Mouse (Mus musculus): ENCODE results near the gene Spata16. TPM values are rescaled to one million over a fixed set of nuclear protein-coding genes. Genes with fewer than 3 reads are reported as not detected.

The Spata16 gene
- polyA plus RNA-seq, 1 experiment from 2014 or later: not detected

GRCm38 (mm10) chr3:26921576-26921975 is 284.2 kb downstream of the Spata16 start:
- Histone ChIP-seq H3K9ac (replicated peaks) (no peak overlapping the region), H3K9me3 (no peaks in the 10 kb centered on the region), H3K27ac (no peak overlapping the region), H3K36me3 (no peaks in the 10 kb centered on the region), H3K27me3 (no peaks in the 10 kb centered on the region), H3K4me1 (replicated peaks) (no peaks in the 10 kb centered on the region), H3K4me3 (replicated peaks) (no peak overlapping the region), H3K4me2 (no peak overlapping the region)
- WGBS: 86% methylated on average over 2 of the region's 2 CpGs
- ATAC-seq (ENCODE audit: insufficient number of reproducible peaks, insufficient read depth, low FRiP score, low TSS enrichment, low read depth): no peak

- WGBS: 68% methylated on average over 5 of the region's 5 CpGs
Measured at GRCm38 (mm10) chr3:26923391-26923790, 286.0 kb downstream of the Spata16 start.

GRCm38 (mm10) chr3:26924212-26924611 is 286.8 kb downstream of the Spata16 start:
- Histone ChIP-seq H3K9ac (replicated peaks) (no peak overlapping the region), H3K9me3 (no peaks in the 10 kb centered on the region)
- WGBS: 44% methylated on average over 3 of the region's 3 CpGs

More at GRCm38 (mm10) chr3:26923391-26923790, 286.0 kb downstream of the Spata16 start:
- Histone ChIP-seq H3K27me3 (no peaks in the 10 kb centered on the region), H3K4me1 (replicated peaks) (no peaks in the 10 kb centered on the region), H3K9ac (replicated peaks) (no peak overlapping the region), H3K9me3 (no peaks in the 10 kb centered on the region), H3K27ac (no peak overlapping the region), H3K36me3 (no peaks in the 10 kb centered on the region), H3K4me3 (replicated peaks) (no peak overlapping the region), H3K4me2 (no peak overlapping the region)
- no peak for ATAC-seq (ENCODE audit: insufficient number of reproducible peaks, insufficient read depth, low FRiP score, low TSS enrichment, low read depth)

GRCm38 (mm10) chr3:26933079-26933478 is 295.7 kb downstream of the Spata16 start:
- Histone ChIP-seq H3K9me3 (no peaks in the 10 kb centered on the region), H3K27me3 (no peaks in the 10 kb centered on the region), H3K36me3 (no peaks in the 10 kb centered on the region), H3K4me2 (no peak overlapping the region), H3K9ac (replicated peaks) (no peak overlapping the region), H3K4me3 (replicated peaks) (no peak overlapping the region), H3K27ac (no peak overlapping the region), H3K4me1 (replicated peaks) (0 out of 2 replicates have a peak, but pooled peaks cover 3% of the 10 kb centered on the region)
- 74% methylated on average over 3 of the region's 3 CpGs for WGBS
- no peak for ATAC-seq (ENCODE audit: insufficient number of reproducible peaks, insufficient read depth, low FRiP score, low TSS enrichment, low read depth)

More at GRCm38 (mm10) chr3:26924212-26924611, 286.8 kb downstream of the Spata16 start:
- no peak overlapping the region for H3K27ac ChIP-seq
- no peaks in the 10 kb centered on the region for H3K36me3 ChIP-seq
- no peaks in the 10 kb centered on the region for H3K27me3 ChIP-seq
- no peak overlapping the region for H3K4me3 ChIP-seq (replicated peaks)
- no peak overlapping the region for H3K4me2 ChIP-seq
- no peaks in the 10 kb centered on the region for H3K4me1 ChIP-seq (replicated peaks)
- no peak for ATAC-seq (ENCODE audit: insufficient number of reproducible peaks, insufficient read depth, low FRiP score, low TSS enrichment, low read depth)

GRCm38 (mm10) chr3:26936897-26937590 is 299.6 kb downstream of the Spata16 start:
- H3K9me3 ChIP-seq: no peaks in the 10 kb centered on the region
- H3K4me3 ChIP-seq (replicated peaks): no peak overlapping the region
- no peaks in the 10 kb centered on the region for H3K36me3 ChIP-seq
- 63% methylated on average over 22 of the region's 22 CpGs for WGBS
- 0 out of 2 replicates have a peak overlapping the region, but pooled peaks have one; percentile 17 for H3K4me2 ChIP-seq
- H3K9ac ChIP-seq (replicated peaks): no peak overlapping the region
- ATAC-seq (ENCODE audit: insufficient number of reproducible peaks, insufficient read depth, low FRiP score, low TSS enrichment, low read depth): no peak
- H3K4me1 ChIP-seq (replicated peaks): 0 out of 2 replicates have a peak, but pooled peaks cover 3% of the 10 kb centered on the region
- no peaks in the 10 kb centered on the region for H3K27me3 ChIP-seq
- no peak overlapping the region for H3K27ac ChIP-seq

GRCm38 (mm10) chr3:26966776-26967175 is 329.4 kb downstream of the Spata16 start:
- Histone ChIP-seq H3K9ac (replicated peaks) (no peak overlapping the region), H3K27ac (no peak overlapping the region), H3K27me3 (no peaks in the 10 kb centered on the region), H3K4me2 (no peak overlapping the region), H3K4me3 (replicated peaks) (no peak overlapping the region), H3K9me3 (no peaks in the 10 kb centered on the region), H3K4me1 (replicated peaks) (no peaks in the 10 kb centered on the region), H3K36me3 (no peaks in the 10 kb centered on the region)
- ATAC-seq (ENCODE audit: insufficient number of reproducible peaks, insufficient read depth, low FRiP score, low TSS enrichment, low read depth): no peak
- 80% methylated on average over 5 of the region's 5 CpGs for WGBS

GRCm38 (mm10) chr3:26968852-26969513 is 331.6 kb downstream of the Spata16 start:
- H3K4me1 ChIP-seq (replicated peaks): no peaks in the 10 kb centered on the region
- H3K4me2 ChIP-seq: no peak overlapping the region
- no peak overlapping the region for H3K27ac ChIP-seq
- no peaks in the 10 kb centered on the region for H3K27me3 ChIP-seq
- ATAC-seq (ENCODE audit: insufficient number of reproducible peaks, insufficient read depth, low FRiP score, low TSS enrichment, low read depth): no peak
- H3K4me3 ChIP-seq (replicated peaks): no peak overlapping the region
- H3K9ac ChIP-seq (replicated peaks): no peak overlapping the region
- no peaks in the 10 kb centered on the region for H3K9me3 ChIP-seq
- WGBS: 80% methylated on average over 3 of the region's 3 CpGs
- no peaks in the 10 kb centered on the region for H3K36me3 ChIP-seq

- WGBS: 79% methylated on average over 3 of the region's 3 CpGs
- H3K27ac ChIP-seq: no peak overlapping the region
- no peak overlapping the region for H3K4me3 ChIP-seq (replicated peaks)
- no peaks in the 10 kb centered on the region for H3K36me3 ChIP-seq
- H3K27me3 ChIP-seq: no peaks in the 10 kb centered on the region
- no peak for ATAC-seq (ENCODE audit: insufficient number of reproducible peaks, insufficient read depth, low FRiP score, low TSS enrichment, low read depth)
- H3K4me1 ChIP-seq (replicated peaks): no peaks in the 10 kb centered on the region
- no peak overlapping the region for H3K4me2 ChIP-seq
- H3K9ac ChIP-seq (replicated peaks): no peak overlapping the region
- H3K9me3 ChIP-seq: no peaks in the 10 kb centered on the region
Measured at GRCm38 (mm10) chr3:26970529-26970928, 333.1 kb downstream of the Spata16 start.

GRCm38 (mm10) chr3:26971276-26971675 is 333.9 kb downstream of the Spata16 start:
- Histone ChIP-seq H3K4me3 (replicated peaks) (no peak overlapping the region), H3K9ac (replicated peaks) (no peak overlapping the region), H3K36me3 (no peaks in the 10 kb centered on the region), H3K27me3 (no peaks in the 10 kb centered on the region), H3K4me2 (no peak overlapping the region), H3K27ac (no peak overlapping the region), H3K9me3 (no peaks in the 10 kb centered on the region), H3K4me1 (replicated peaks) (no peaks in the 10 kb centered on the region)
- no peak for ATAC-seq (ENCODE audit: insufficient number of reproducible peaks, insufficient read depth, low FRiP score, low TSS enrichment, low read depth)
- WGBS: 31% methylated on average over 1 of the region's 1 CpGs

- no peak for ATAC-seq (ENCODE audit: insufficient number of reproducible peaks, insufficient read depth, low FRiP score, low TSS enrichment, low read depth)
- Histone ChIP-seq H3K27me3 (no peaks in the 10 kb centered on the region), H3K4me3 (replicated peaks) (no peak overlapping the region), H3K9ac (replicated peaks) (no peak overlapping the region), H3K4me2 (no peak overlapping the region), H3K9me3 (no peaks in the 10 kb centered on the region), H3K36me3 (no peaks in the 10 kb centered on the region), H3K27ac (no peak overlapping the region), H3K4me1 (replicated peaks) (no peaks in the 10 kb centered on the region)
- WGBS: 36% methylated on average over 1 of the region's 1 CpGs
Measured at GRCm38 (mm10) chr3:26972105-26972504, 334.7 kb downstream of the Spata16 start.

- 76% methylated on average over 2 of the region's 2 CpGs for WGBS
- Histone ChIP-seq H3K9ac (replicated peaks) (no peak overlapping the region), H3K27ac (no peak overlapping the region), H3K4me2 (no peak overlapping the region), H3K27me3 (no peaks in the 10 kb centered on the region), H3K4me1 (replicated peaks) (no peaks in the 10 kb centered on the region), H3K9me3 (no peaks in the 10 kb centered on the region), H3K36me3 (no peaks in the 10 kb centered on the region), H3K4me3 (replicated peaks) (no peak overlapping the region)
- ATAC-seq (ENCODE audit: insufficient number of reproducible peaks, insufficient read depth, low FRiP score, low TSS enrichment, low read depth): no peak
Measured at GRCm38 (mm10) chr3:26979603-26980002, 342.2 kb downstream of the Spata16 start.

All from limb, embryonic 12.5 days (tissue).